Mouse (Mus musculus) neural tube, embryonic 13.5 days (tissue): ENCODE data around the gene Rab11fip4. TPM values are rescaled to one million over a fixed set of nuclear protein-coding genes. Genes with fewer than 3 reads are reported as not detected.
A peak's percentile ranks its signal among the peaks of the same experiment; 100 is the strongest.

ENCODE experiments used
- ATAC-seq: fragments of 200-750 bp; cut with Nextera tagmentation; 2 replicates; pipeline ENCODE4 v1.8.0; 2017; ENCODE audit warnings: low read depth, mild to moderate bottlenecking, moderate TSS enrichment, moderate library complexity
- H3K27ac ChIP-seq: fragments of 300-500 bp; sonication (generic); replicated peaks from 2 replicates; pipeline ENCODE4 v1.5.1; 2015; ENCODE audit warnings: moderate library complexity, mild to moderate bottlenecking, inconsistent platforms
- H3K27me3 ChIP-seq: fragments of 300-500 bp; sonication (generic); 2 replicates; pipeline ENCODE4 v1.6.1; 2015; ENCODE audit warnings: mild to moderate bottlenecking, inconsistent platforms
- H3K36me3 ChIP-seq: fragments of 300-500 bp; sonication (generic); 2 replicates; pipeline ENCODE4 v1.6.1; 2015; ENCODE audit warnings: mild to moderate bottlenecking, inconsistent platforms
- H3K4me1 ChIP-seq: fragments of 300-500 bp; sonication (generic); replicated peaks from 2 replicates; pipeline ENCODE4 v1.6.1; 2015; ENCODE audit warnings: inconsistent platforms
- H3K4me2 ChIP-seq: fragments of 300-500 bp; sonication (generic); 2 replicates; pipeline ENCODE4 v1.6.1; 2015; ENCODE audit warnings: inconsistent platforms, mild to moderate bottlenecking, moderate library complexity
- H3K4me3 ChIP-seq: fragments of 300-500 bp; sonication (generic); 2 replicates; pipeline ENCODE4 v1.5.1; 2015; ENCODE audit warnings: mild to moderate bottlenecking, inconsistent platforms
- H3K9ac ChIP-seq: fragments of 300-500 bp; sonication (generic); 2 replicates; pipeline ENCODE4 v1.6.1; 2015; ENCODE audit warnings: moderate library complexity, mild to moderate bottlenecking, inconsistent platforms
- H3K9me3 ChIP-seq: fragments of 300-500 bp; sonication (generic); 2 replicates; pipeline ENCODE4 v1.6.1; 2016; ENCODE audit warnings: inconsistent platforms
- WGBS: fragments of 180-500 bp; shearing (Covaris S2); methylation state at CpG from one replicate; pipeline ENCODE4 v1.1.7; 2015; 5-methylcytosine and 5-hydroxymethylcytosine counted together
- polyA plus RNA-seq: library from polyadenylated mRNA; unstranded; fragments of >200 nt; fragmentation: Nextera tagmentation; extraction: Ambion mirVana; gene quantifications from 2 replicates; pipeline ENCODE4 v1.2.1, GENCODE M21; 2015

Gene Rab11fip4
- polyA plus RNA-seq, 1 experiment from 2014 or later: 24.6 TPM

GRCm38 (mm10) chr11:79710868-79711765 is 120.1 kb downstream of the Rab11fip4 start:
- H3K9ac ChIP-seq: peak overlapping the region; percentile 77
- H3K27ac ChIP-seq: 0 out of 2 replicates have a peak overlapping the region, but pooled peaks have one; percentile 38
- H3K36me3 ChIP-seq: no peaks in the 10 kb centered on the region
- no peaks in the 10 kb centered on the region for H3K9me3 ChIP-seq
- ATAC-seq: peak; percentile 85
- H3K4me2 ChIP-seq: peak overlapping the region; percentile 99
- WGBS: 1% methylated on average over 104 of the region's 106 CpGs
- peaks cover 23% of the 10 kb centered on the region for H3K4me1 ChIP-seq
- peak overlapping the region; percentile 61 for H3K4me3 ChIP-seq
- peaks cover 52% of the 10 kb centered on the region for H3K27me3 ChIP-seq

GRCm38 (mm10) chr11:79711766-79712369 is 120.9 kb downstream of the Rab11fip4 start:
- 2% methylated on average over 46 of the region's 46 CpGs for WGBS

DNA sequence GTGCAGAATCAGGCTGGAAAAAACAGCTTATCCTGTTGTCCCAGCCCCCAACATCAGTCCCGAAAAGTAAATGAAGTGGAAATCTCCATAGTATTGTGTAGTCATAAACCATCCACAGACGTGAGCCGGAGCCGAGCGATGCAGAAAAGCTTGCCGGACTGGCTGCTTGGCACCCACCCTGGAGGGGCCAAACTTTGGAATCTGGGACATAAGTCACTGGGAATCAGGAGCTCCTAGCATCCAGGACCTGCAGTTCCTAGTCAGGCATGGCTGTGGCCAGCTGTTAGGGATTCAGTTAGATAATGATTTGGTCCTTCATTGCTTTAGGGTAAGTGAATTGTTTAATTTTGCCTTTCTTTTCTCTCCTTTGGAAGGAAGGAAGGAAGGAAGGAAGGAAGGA is 122.2 kb downstream of the Rab11fip4 start:
- Histone ChIP-seq H3K4me3 (no peak overlapping the region), H3K4me2 (peak overlapping the region; percentile 99; the same call in 1 of the 2 replicates), H3K36me3 (no peaks in the 10 kb centered on the region), H3K27ac (no peak overlapping the region), H3K27me3 (peaks cover 52% of the 10 kb centered on the region), H3K4me1 (peaks cover 25% of the 10 kb centered on the region), H3K9ac (no peak overlapping the region), H3K9me3 (no peaks in the 10 kb centered on the region)
- ATAC-seq: no peak
- 24% methylated on average over 6 of the region's 6 CpGs for WGBS

More at GRCm38 (mm10) chr11:79711766-79712369, 120.9 kb downstream of the Rab11fip4 start:
- peak overlapping the region; percentile 61 for H3K4me3 ChIP-seq
- H3K4me1 ChIP-seq: peaks cover 25% of the 10 kb centered on the region
- H3K36me3 ChIP-seq: no peaks in the 10 kb centered on the region
- peak overlapping the region; percentile 99 for H3K4me2 ChIP-seq
- H3K27me3 ChIP-seq: peaks cover 52% of the 10 kb centered on the region
- no peak overlapping the region for H3K27ac ChIP-seq
- H3K9ac ChIP-seq: peak overlapping the region; percentile 77
- 0 out of 2 replicates have a peak, but pooled peaks have one; percentile 2 for ATAC-seq
- H3K9me3 ChIP-seq: no peaks in the 10 kb centered on the region

DNA sequence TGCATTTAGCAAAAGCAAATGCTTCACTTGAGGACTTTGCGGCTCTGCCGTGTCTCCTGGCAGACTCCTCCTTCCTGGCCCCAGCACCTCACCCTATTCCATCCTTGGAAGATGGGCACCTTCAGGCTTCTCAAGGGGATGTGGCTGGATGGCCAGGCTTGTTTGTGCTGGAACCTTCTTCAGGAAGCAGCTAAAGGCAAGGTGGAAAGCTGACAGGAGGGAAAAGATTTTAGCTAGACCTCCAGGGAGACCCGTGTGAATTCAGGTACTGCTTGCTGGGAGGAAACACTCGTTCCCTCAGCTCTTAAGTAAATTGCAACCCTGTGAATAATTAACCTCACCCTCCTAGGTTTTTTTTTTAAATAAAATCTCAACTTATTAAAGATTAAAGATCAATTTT is 122.7 kb downstream of the Rab11fip4 start:
- H3K4me1 ChIP-seq: peaks cover 25% of the 10 kb centered on the region
- no peak overlapping the region for H3K9ac ChIP-seq
- H3K4me2 ChIP-seq: 0 out of 2 replicates have a peak overlapping the region, but pooled peaks have one; percentile 99
- no peak overlapping the region for H3K4me3 ChIP-seq
- no peak overlapping the region for H3K27ac ChIP-seq
- no peaks in the 10 kb centered on the region for H3K9me3 ChIP-seq
- peaks cover 52% of the 10 kb centered on the region for H3K27me3 ChIP-seq
- ATAC-seq: no peak
- WGBS: 52% methylated on average over 4 of the region's 4 CpGs
- H3K36me3 ChIP-seq: no peaks in the 10 kb centered on the region

GRCm38 (mm10) chr11:79714082-79714742 is 123.2 kb downstream of the Rab11fip4 start:
- WGBS: 76% methylated on average over 13 of the region's 13 CpGs
- Histone ChIP-seq H3K9me3 (no peaks in the 10 kb centered on the region), H3K27ac (no peak overlapping the region), H3K36me3 (no peaks in the 10 kb centered on the region), H3K4me2 (no peak overlapping the region), H3K27me3 (peaks cover 46% of the 10 kb centered on the region), H3K9ac (no peak overlapping the region), H3K4me3 (no peak overlapping the region), H3K4me1 (peaks cover 25% of the 10 kb centered on the region)
- no peak for ATAC-seq

DNA sequence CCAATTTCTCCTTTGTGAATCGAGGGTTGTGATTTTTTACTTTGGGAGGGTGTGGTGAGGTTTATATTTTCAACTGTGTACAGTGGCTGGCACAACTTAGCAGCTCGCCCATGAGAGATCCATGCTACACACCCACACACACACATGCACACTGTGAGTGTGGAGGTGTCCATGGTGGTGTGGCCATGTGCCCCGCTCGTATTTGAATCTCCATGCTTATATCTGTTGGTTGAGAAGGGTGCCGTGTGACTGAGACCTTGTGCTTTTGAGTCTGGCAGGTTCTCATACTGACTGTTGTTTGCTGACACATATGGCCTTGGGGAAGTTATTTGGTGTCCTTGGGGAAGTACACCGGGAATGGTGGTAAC is 123.7 kb downstream of the Rab11fip4 start:
- peaks cover 42% of the 10 kb centered on the region for H3K27me3 ChIP-seq
- no peaks in the 10 kb centered on the region for H3K36me3 ChIP-seq
- H3K4me3 ChIP-seq: no peak overlapping the region
- H3K9ac ChIP-seq: no peak overlapping the region
- WGBS: 90% methylated on average over 6 of the region's 6 CpGs
- H3K4me1 ChIP-seq: peaks cover 25% of the 10 kb centered on the region
- no peak overlapping the region for H3K4me2 ChIP-seq
- H3K27ac ChIP-seq: no peak overlapping the region
- ATAC-seq: no peak
- no peaks in the 10 kb centered on the region for H3K9me3 ChIP-seq

GRCm38 (mm10) chr11:79715316-79715715 is 124.3 kb downstream of the Rab11fip4 start:
- H3K4me1 ChIP-seq: peaks cover 21% of the 10 kb centered on the region
- no peak overlapping the region for H3K27ac ChIP-seq
- no peak overlapping the region for H3K4me3 ChIP-seq
- H3K4me2 ChIP-seq: no peak overlapping the region
- no peaks in the 10 kb centered on the region for H3K9me3 ChIP-seq
- no peak for ATAC-seq
- peaks cover 36% of the 10 kb centered on the region for H3K27me3 ChIP-seq
- no peaks in the 10 kb centered on the region for H3K36me3 ChIP-seq
- H3K9ac ChIP-seq: no peak overlapping the region
- 85% methylated on average over 8 of the region's 8 CpGs for WGBS

DNA sequence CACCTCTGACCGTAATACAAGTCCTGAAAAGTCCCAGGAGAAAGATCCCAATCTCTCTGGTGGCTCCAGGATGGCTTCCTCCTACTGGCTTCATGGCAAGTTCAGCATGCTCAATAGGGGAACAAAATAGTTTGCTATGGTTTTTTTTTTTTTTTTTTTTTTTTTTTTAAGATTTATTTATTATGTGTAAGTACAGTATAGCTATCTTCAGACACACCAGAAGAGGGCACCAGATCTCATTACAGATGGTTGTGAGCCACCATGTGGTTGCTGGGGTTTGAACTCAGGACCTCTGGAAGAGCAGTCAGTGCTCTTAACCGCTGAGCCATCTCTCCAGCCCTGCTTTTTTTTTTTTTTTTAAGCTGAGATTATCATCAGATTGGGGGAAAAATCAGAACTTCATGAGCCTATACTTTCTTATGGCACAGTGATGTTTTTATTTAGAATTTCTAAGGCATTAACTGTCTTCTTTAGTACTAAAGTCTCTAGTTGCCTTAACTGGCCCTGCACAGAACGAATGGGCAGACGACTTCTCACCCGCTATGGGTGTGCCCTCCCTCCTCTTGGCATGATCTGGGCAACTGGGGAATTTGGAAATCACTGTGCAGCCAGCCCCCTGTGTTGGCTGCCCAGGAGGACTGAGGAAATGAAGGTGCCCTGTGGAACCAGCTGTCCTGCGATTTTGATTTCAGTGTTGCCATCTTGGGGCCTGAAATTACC is 124.9 kb downstream of the Rab11fip4 start:
- WGBS: 85% methylated on average over 6 of the region's 6 CpGs
- H3K4me1 ChIP-seq: peaks cover 20% of the 10 kb centered on the region
- no peak overlapping the region for H3K4me2 ChIP-seq
- no peak for ATAC-seq
- no peak overlapping the region for H3K27ac ChIP-seq
- no peaks in the 10 kb centered on the region for H3K9me3 ChIP-seq
- H3K36me3 ChIP-seq: no peaks in the 10 kb centered on the region
- no peak overlapping the region for H3K4me3 ChIP-seq
- peaks cover 33% of the 10 kb centered on the region for H3K27me3 ChIP-seq
- no peak overlapping the region for H3K9ac ChIP-seq

DNA sequence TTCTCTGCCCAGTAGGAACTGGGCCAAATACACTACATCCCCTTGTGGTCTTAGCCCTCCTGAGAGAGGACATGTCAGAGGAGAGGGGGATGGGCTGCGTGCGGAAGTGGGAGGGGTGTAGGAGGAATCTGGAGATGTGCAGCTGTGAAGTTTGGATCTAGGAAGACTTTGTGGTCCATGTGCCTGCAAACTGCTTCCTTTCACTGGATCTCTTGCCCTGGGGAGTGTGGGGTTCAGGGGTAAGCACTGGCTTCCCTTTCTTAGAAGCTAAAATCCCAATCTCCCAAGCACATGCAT is 125.4 kb downstream of the Rab11fip4 start:
- no peak overlapping the region for H3K9ac ChIP-seq
- no peak for ATAC-seq
- no peak overlapping the region for H3K4me2 ChIP-seq
- no peaks in the 10 kb centered on the region for H3K36me3 ChIP-seq
- H3K27me3 ChIP-seq: peaks cover 31% of the 10 kb centered on the region
- no peaks in the 10 kb centered on the region for H3K9me3 ChIP-seq
- peaks cover 18% of the 10 kb centered on the region for H3K4me1 ChIP-seq
- no peak overlapping the region for H3K27ac ChIP-seq
- H3K4me3 ChIP-seq: no peak overlapping the region
- WGBS: 75% methylated on average over 2 of the region's 2 CpGs

GRCm38 (mm10) chr11:79717271-79717670 is 126.3 kb downstream of the Rab11fip4 start:
- H3K4me3 ChIP-seq: no peak overlapping the region
- H3K27me3 ChIP-seq: peaks cover 23% of the 10 kb centered on the region
- H3K4me2 ChIP-seq: no peak overlapping the region
- H3K36me3 ChIP-seq: no peaks in the 10 kb centered on the region
- no peak overlapping the region for H3K27ac ChIP-seq
- no peaks in the 10 kb centered on the region for H3K9me3 ChIP-seq
- 77% methylated on average over 3 of the region's 3 CpGs for WGBS
- ATAC-seq: no peak
- H3K9ac ChIP-seq: no peak overlapping the region
- H3K4me1 ChIP-seq: peaks cover 10% of the 10 kb centered on the region

- no peak overlapping the region for H3K9ac ChIP-seq
- no peak for ATAC-seq
- WGBS: 84% methylated on average over 7 of the region's 7 CpGs
These were observed 126.8 kb downstream of the Rab11fip4 start for GRCm38 (mm10) chr11:79717801-79718200.

More at GRCm38 (mm10) chr11:79717801-79718200, 126.8 kb downstream of the Rab11fip4 start:
- H3K27ac ChIP-seq: no peak overlapping the region
- peaks cover 8% of the 10 kb centered on the region for H3K4me1 ChIP-seq
- H3K4me3 ChIP-seq: no peak overlapping the region
- H3K9me3 ChIP-seq: no peaks in the 10 kb centered on the region
- peaks cover 18% of the 10 kb centered on the region for H3K27me3 ChIP-seq
- no peaks in the 10 kb centered on the region for H3K36me3 ChIP-seq
- H3K4me2 ChIP-seq: no peak overlapping the region
